In the genomic region with DNA sequence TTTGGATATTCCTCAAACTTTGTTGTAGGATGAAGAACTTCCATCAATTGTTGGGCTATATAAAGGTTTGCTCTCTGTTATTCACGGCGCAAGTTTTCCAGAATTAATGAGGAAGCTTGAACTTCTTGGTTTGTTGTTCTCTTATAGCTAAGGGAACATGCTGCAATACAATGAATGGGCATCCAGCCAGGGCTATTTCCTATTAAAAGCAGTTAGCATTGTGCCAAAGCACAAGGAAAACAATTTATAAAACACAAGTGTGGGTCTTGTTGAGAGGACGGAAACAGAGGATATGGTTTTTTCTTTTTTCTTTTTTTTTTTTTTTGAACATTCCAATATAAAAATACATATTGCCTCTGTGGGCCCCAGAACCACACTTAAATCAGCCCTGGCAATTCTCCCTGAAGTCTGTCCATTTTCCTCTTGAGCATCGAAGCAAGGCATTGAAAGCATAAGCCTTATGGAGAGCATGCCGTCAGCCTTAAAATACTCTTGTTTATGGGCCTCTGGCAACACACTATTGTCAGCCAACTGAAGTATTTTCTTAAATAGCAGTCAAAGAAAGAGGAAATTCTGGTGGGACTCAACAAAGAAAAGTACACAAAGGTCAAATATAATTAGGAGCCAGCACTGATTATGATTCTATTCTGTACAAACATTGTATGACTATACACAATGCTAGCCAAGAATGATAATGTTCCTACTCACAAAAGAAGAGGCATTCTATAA, we compare ENCODE assay signal across 10 mouse cellular contexts.
DNase-seq lines count a peak whose midpoint lies in the region; ATAC-seq and TF ChIP-seq lines count a peak whose summit lies in the region.
"Had no signal": no experiment of that assay in that cellular context is flagged by ENCODE, and none has a peak within 500 bp of the region (broad histone marks: within the 10 kb centered on the region; RNA-seq: fewer than 3 reads in every experiment).

No protein-coding gene starts in this region.

- H3K36me3 ChIP-seq in hindbrain, postnatal 0 days (ENCODE audit: insufficient read depth, low read length) = no peaks in the 10 kb centered on the region
- no peaks in the 10 kb centered on the region for H3K36me3 ChIP-seq in hindbrain, embryonic 13.5 days
- no peaks in the 10 kb centered on the region for H3K36me3 ChIP-seq in heart, embryonic 15.5 days
- no peaks in the 10 kb centered on the region for H3K36me3 ChIP-seq in lung, embryonic 14.5 days (ENCODE audit: insufficient read depth)
- H3K36me3 ChIP-seq: neural tube, embryonic 12.5 days had no signal

- no peak overlapping the region for H3K9ac ChIP-seq in hindbrain, postnatal 0 days (replicated peaks; ENCODE audit: low read length)
- H3K9ac ChIP-seq in hindbrain, embryonic 13.5 days = no peak overlapping the region
- H3K9ac ChIP-seq in heart, embryonic 15.5 days = no peak overlapping the region
- no peak overlapping the region for H3K9ac ChIP-seq in lung, embryonic 14.5 days
- H3K9ac ChIP-seq: neural tube, embryonic 12.5 days had no signal

- no peaks in the 10 kb centered on the region for H3K4me1 ChIP-seq in hindbrain, postnatal 0 days (ENCODE audit: insufficient read depth, low read length)
- no peaks in the 10 kb centered on the region for H3K4me1 ChIP-seq in hindbrain, embryonic 13.5 days (replicated peaks)
- H3K4me1 ChIP-seq in heart, embryonic 15.5 days (replicated peaks) = peaks cover 7% of the 10 kb centered on the region; the same call in 1 of the 2 replicates
- H3K4me1 ChIP-seq in lung, embryonic 14.5 days (ENCODE audit: insufficient read depth) = no peaks in the 10 kb centered on the region
- H3K4me1 ChIP-seq: neural tube, embryonic 12.5 days had no signal

- no peak overlapping the region for H3K4me2 ChIP-seq in hindbrain, postnatal 0 days (ENCODE audit: low read depth, low read length)
- H3K4me2 ChIP-seq in hindbrain, embryonic 13.5 days = no peak overlapping the region
- H3K4me2 ChIP-seq in heart, embryonic 15.5 days = no peak overlapping the region
- no peak overlapping the region for H3K4me2 ChIP-seq in lung, embryonic 14.5 days
- H3K4me2 ChIP-seq: neural tube, embryonic 12.5 days had no signal

- H3K9me3 ChIP-seq in hindbrain, postnatal 0 days (ENCODE audit: low read length) = no peaks in the 10 kb centered on the region
- H3K9me3 ChIP-seq in hindbrain, embryonic 13.5 days = no peaks in the 10 kb centered on the region
- no peaks in the 10 kb centered on the region for H3K9me3 ChIP-seq in heart, embryonic 15.5 days (replicated peaks)
- H3K9me3 ChIP-seq in lung, embryonic 14.5 days (ENCODE audit: low read depth, low read length) = no peaks in the 10 kb centered on the region
- H3K9me3 ChIP-seq: neural tube, embryonic 12.5 days had no signal

- no peak overlapping the region for H3K4me3 ChIP-seq in hindbrain, postnatal 0 days (ENCODE audit: low read length)
- H3K4me3 ChIP-seq in hindbrain, embryonic 13.5 days = no peak overlapping the region
- H3K4me3 ChIP-seq in heart, embryonic 15.5 days = no peak overlapping the region
- no peak overlapping the region for H3K4me3 ChIP-seq in lung, embryonic 14.5 days (ENCODE audit: low read depth, low read length)
- H3K4me3 ChIP-seq: erythroblast, embryonic 14.5 days; neural tube, embryonic 12.5 days had no signal

- TF ChIP-seq CTCF in hindbrain, postnatal 0 days (IDR thresholded peaks at IDR 0.05; ENCODE audit: low read depth) = no peak
- TF ChIP-seq CTCF in lung, embryonic 14.5 days (IDR thresholded peaks at IDR 0.05; ENCODE audit: low read depth) = no peak

- DNase-seq in hindbrain, postnatal 0 days (ENCODE audit: low spot score) = peak; percentile 15
- DNase-seq in adrenal gland, postnatal 14 days = peak; percentile 65
- DNase-seq in lung, embryonic 14.5 days = peak; percentile 91
- no peak for DNase-seq in spleen, postnatal 4 days (ENCODE audit: low spot score in 2 of 2)
- no peak for DNase-seq in left cerebral cortex, adult 18-20 months (ENCODE audit: low spot score in 2 of 2)

- 57% methylated on average over 5 of the region's 5 CpGs for WGBS in hindbrain, postnatal 0 days
- 74% methylated on average over 5 of the region's 5 CpGs for WGBS in hindbrain, embryonic 13.5 days
- 59% methylated on average over 5 of the region's 5 CpGs for WGBS in heart, embryonic 15.5 days
- WGBS in lung, embryonic 14.5 days = 55% methylated on average over 5 of the region's 5 CpGs

- H3K27ac ChIP-seq in hindbrain, postnatal 0 days = no peak overlapping the region
- H3K27ac ChIP-seq in hindbrain, embryonic 13.5 days = no peak overlapping the region
- H3K27ac ChIP-seq in heart, embryonic 15.5 days = peak overlapping the region; percentile 51
- no peak overlapping the region for H3K27ac ChIP-seq in lung, embryonic 14.5 days (ENCODE audit: low read depth)
- H3K27ac ChIP-seq: neural tube, embryonic 12.5 days had no signal

- no peaks in the 10 kb centered on the region for H3K27me3 ChIP-seq in hindbrain, postnatal 0 days (ENCODE audit: insufficient read depth, low read length)
- no peaks in the 10 kb centered on the region for H3K27me3 ChIP-seq in hindbrain, embryonic 13.5 days
- no peaks in the 10 kb centered on the region for H3K27me3 ChIP-seq in heart, embryonic 15.5 days
- no peaks in the 10 kb centered on the region for H3K27me3 ChIP-seq in lung, embryonic 14.5 days (ENCODE audit: insufficient read depth, low read length)
- H3K27me3 ChIP-seq: neural tube, embryonic 12.5 days had no signal

- ATAC-seq in hindbrain, postnatal 0 days = no peak
- no peak for ATAC-seq in hindbrain, embryonic 13.5 days (ENCODE audit: low FRiP score)
- peak; percentile 31 for ATAC-seq in heart, embryonic 15.5 days (replicated peaks; ENCODE audit: insufficient number of reproducible peaks, insufficient read depth, low FRiP score, low read depth)
- ATAC-seq in lung, embryonic 14.5 days (ENCODE audit: insufficient read depth) = peak; percentile 63; the same call in 1 of the 2 replicates
- ATAC-seq in activated CD4-positive, CD25-positive, alpha-beta regulatory T cell, adult 4 months = no peak

Comparison
In these comparisons a context has a peak if more than half of its experiments do, and no peak if none do; other contexts are left out.
1. ATAC-seq: peak in heart, embryonic 15.5 days (single experiment) and lung, embryonic 14.5 days (single experiment); none in hindbrain, postnatal 0 days (single experiment), hindbrain, embryonic 13.5 days (single experiment) and activated CD4-positive, CD25-positive, alpha-beta regulatory T cell, adult 4 months (single experiment).
2. DNase-seq: peak in hindbrain, postnatal 0 days (single experiment), adrenal gland, postnatal 14 days (single experiment) and lung, embryonic 14.5 days (single experiment); none in spleen, postnatal 4 days (0 of 2) and left cerebral cortex, adult 18-20 months (0 of 2).